Mouse (Mus musculus) forebrain, embryonic 10.5 days (tissue): ENCODE measurements around the gene Lrrc40. TPM values are rescaled to one million over a fixed set of nuclear protein-coding genes. Genes with fewer than 3 reads are reported as not detected.
"Not testable (repeated sequence)": the region's sequence is repeated elsewhere in the genome, so short reads cannot be mapped to it uniquely, and the experiment has no call there.

ENCODE experiments used
- DNase-seq: peaks from one replicate; pipeline ENCODE4 v3.0.0-alpha.2; 2017; ENCODE audit warnings: low spot score; ENCODE audit errors: extremely low spot score
- H3K27ac ChIP-seq: fragments of 300-500 bp; sonication (generic); 2 replicates; pipeline ENCODE4 v1.5.1; 2016; ENCODE audit warnings: mild to moderate bottlenecking
- H3K27me3 ChIP-seq: fragments of 300-500 bp; sonication (generic); 2 replicates; pipeline ENCODE4 v1.6.1; 2016; ENCODE audit warnings: mild to moderate bottlenecking; ENCODE audit not compliant: poor library complexity, severe bottlenecking
- H3K36me3 ChIP-seq: fragments of 300-500 bp; sonication (generic); replicated peaks from 2 replicates; pipeline ENCODE4 v1.6.1; 2016; ENCODE audit warnings: mild to moderate bottlenecking, moderate library complexity
- H3K4me1 ChIP-seq: fragments of 300-500 bp; sonication (generic); 2 replicates; pipeline ENCODE4 v1.6.1; 2016
- H3K4me3 ChIP-seq: fragments of 300-500 bp; sonication (generic); 2 replicates; pipeline ENCODE4 v1.5.1; 2016; ENCODE audit warnings: mild to moderate bottlenecking, moderate library complexity
- H3K9me3 ChIP-seq: fragments of 300-500 bp; sonication (generic); 2 replicates; pipeline ENCODE4 v1.6.1; 2016; ENCODE audit warnings: mild to moderate bottlenecking, moderate library complexity
- WGBS: fragments of 180-500 bp; shearing (Covaris S2); methylation state at CpG from one replicate; pipeline ENCODE4 v1.1.7; 2016; 5-methylcytosine and 5-hydroxymethylcytosine counted together
- polyA plus RNA-seq: library from polyadenylated mRNA; unstranded; fragments of >200 nt; fragmentation: Nextera tagmentation; extraction: Ambion mirVana; gene quantifications from 2 replicates; pipeline ENCODE4 v1.2.1, GENCODE M21; 2016

Gene Lrrc40
- polyA plus RNA-seq, 1 experiment from 2014 or later: 90.9 TPM

- not testable (repeated sequence) for H3K36me3 ChIP-seq, H3K27ac ChIP-seq, H3K4me3 ChIP-seq, H3K4me1 ChIP-seq, H3K27me3 ChIP-seq, DNase-seq, H3K9me3 ChIP-seq
- 83% methylated on average over 1 of the region's 1 CpGs for WGBS
These were observed 66.1 kb downstream of the Lrrc40 start for GRCm38 (mm10) chr3:158102530-158102929.

DNA sequence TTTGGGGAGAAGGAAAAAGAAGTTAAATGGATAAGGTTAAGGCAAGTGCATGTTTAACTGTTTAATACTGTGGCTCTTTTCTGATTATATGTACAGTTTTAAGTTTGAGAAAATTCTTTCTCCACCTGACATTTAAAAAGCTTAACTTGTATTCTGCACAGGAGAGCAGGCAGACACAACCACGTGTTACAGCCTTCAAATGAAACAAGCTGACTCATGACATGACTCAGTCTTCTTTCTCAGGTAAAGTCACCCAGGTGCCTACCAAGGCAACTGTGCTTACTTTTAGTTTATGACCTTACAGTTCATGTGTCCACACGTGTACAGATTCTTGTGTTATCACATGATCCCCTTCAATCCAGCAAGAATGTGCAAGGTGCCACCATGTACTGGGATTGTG, 67.0 kb downstream of the Lrrc40 start:
- no peak overlapping the region for H3K27ac ChIP-seq
- DNase-seq: no peak
- no peaks in the 10 kb centered on the region for H3K9me3 ChIP-seq
- no peaks in the 10 kb centered on the region for H3K4me1 ChIP-seq
- WGBS: 86% methylated on average over 2 of the region's 2 CpGs
- H3K27me3 ChIP-seq: no peaks in the 10 kb centered on the region
- no peak overlapping the region for H3K4me3 ChIP-seq
- no peaks in the 10 kb centered on the region for H3K36me3 ChIP-seq

GRCm38 (mm10) chr3:158105260-158105659, 68.8 kb downstream of the Lrrc40 start:
- Histone ChIP-seq H3K4me1 (no peaks in the 10 kb centered on the region), H3K9me3 (no peaks in the 10 kb centered on the region), H3K4me3 (no peak overlapping the region), H3K27ac (no peak overlapping the region), H3K36me3 (no peaks in the 10 kb centered on the region), H3K27me3 (no peaks in the 10 kb centered on the region)
- 81% methylated on average over 1 of the region's 1 CpGs for WGBS
- DNase-seq: no peak

Other genes with a start within 250 kb of the Lrrc40 start
- 20.4 and 22.7 TPM in 2 replicates for gene Cth, start 111.6 kb upstream of the Lrrc40 start, polyA plus RNA-seq
- 18.1 and 19.6 TPM in 2 replicates for gene Ankrd13c, start 89.4 kb upstream of the Lrrc40 start, polyA plus RNA-seq
- 317 and 330 TPM in 2 replicates for gene Srsf11, start within 50 bp of the Lrrc40 start, polyA plus RNA-seq